Mouse (Mus musculus) thymus, postnatal 4 days (tissue): ENCODE measurements around the gene Vps26a.

Experiments used
- DNase-seq: peaks from one replicate; pipeline ENCODE4 v3.0.0; 2021

Gene Vps26a

GRCm38 (mm10) chr10:62412906-62413605 is 73.5 kb downstream of the Vps26a start:
- no peak for DNase-seq

- DNase-seq, result no peak
Observed at GRCm38 (mm10) chr10:62411431-62412410, 74.9 kb downstream of the Vps26a start.

- peak; percentile 77 for DNase-seq
Observed at GRCm38 (mm10) chr10:62410943-62411342, 75.7 kb downstream of the Vps26a start.
